Mouse (Mus musculus): ENCODE data around the gene Vmn2r106. TPM values are rescaled to one million over a fixed set of nuclear protein-coding genes. Genes with fewer than 3 reads are reported as not detected.

Vmn2r106 gene
- not detected for total RNA-seq (2021)
- long read RNA-seq, experiment 1: 0 reads
- long read RNA-seq, experiment 2: 0 reads

DNA sequence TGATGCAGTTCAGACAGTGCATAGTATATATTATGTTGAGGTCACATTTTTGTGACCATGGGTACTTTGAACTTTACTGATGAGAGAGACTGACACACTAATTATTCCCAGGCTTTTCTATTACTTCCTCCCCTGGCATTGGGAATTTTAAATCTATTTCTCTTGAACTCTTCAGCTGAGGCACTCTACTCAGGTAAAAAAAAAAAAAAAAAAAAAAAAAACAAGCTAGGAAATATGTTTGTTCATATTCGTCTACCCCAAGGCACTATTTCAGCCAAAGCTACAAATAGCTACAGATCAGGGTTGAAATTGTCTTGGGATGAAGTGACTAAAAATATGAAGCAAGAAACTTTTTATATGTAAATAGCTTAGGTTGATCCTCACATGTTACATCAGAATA is at the start of gene Vmn2r106:
TSS of gene Vmn2r106 (minus strand) at position 101 of the 400 bp plus-strand sequence.
- intact Hi-C loops (cut with DNase I): no loop called here
- no peak for DNase-seq

DNA sequence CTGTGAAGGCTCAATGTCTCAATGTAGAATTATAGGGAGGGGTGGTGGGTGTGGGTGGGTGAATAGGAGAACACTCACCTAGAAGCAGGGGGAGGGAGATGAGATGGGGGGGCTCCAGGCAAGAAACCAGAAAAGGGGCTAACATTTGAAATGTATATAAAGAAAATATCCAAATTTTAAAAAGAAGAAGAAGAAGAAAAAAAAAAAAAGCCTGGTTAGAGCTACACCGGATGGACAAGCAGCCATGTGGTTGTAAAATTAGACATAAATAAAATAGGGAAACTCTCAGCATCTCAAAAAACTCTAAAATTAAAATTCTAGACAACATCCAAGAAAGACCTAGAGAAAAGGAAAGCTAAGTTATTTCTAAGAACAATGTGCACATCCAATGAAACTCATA is 20.4 kb upstream of the Vmn2r106 start:
- no peak for DNase-seq
- intact Hi-C loops (cut with DNase I): no loop called here

DNA sequence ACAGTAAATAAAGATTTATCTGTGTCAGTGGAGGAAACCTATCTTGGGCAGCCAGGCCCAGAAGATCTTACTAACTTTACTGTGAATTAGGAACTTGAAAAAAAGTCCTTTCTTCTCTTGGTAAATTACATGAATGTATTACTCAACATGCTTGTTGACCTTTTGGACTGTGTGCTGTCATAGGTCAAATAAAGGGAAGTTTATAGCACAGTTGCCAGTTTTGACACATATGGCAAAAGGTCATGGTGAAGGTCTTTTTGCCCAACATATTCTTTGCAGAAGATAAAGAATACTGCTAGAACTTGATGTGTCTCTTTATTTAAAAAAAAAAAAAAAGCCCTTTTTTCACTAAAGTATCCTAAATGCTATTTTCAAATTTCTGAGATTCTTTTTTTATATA is 1.6 kb upstream of the Vmn2r106 start:
- no peak for DNase-seq
- intact Hi-C loops (cut with DNase I): no loop called here

DNA sequence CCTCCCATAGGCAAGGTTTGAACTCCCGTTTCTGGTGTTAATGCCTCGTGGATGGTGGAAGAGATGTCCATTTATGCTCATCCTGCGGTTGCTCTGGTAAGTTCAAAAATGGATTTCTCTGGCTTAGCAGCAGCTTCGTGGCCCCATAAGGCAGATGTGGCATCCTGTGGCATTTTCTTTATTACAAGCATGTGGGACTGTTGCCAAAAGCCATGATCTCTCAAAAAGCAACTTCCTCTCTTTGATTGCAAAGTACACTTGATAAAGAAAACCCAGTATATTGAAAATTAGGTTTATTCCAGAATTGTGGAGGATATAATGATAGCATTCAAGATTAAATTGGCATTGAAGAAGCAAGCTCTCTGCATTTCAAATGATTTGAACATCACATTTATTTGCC is 29.8 kb downstream of the Vmn2r106 start:
- no peak for DNase-seq
- intact Hi-C loops (cut with DNase I): no loop called here

DNA sequence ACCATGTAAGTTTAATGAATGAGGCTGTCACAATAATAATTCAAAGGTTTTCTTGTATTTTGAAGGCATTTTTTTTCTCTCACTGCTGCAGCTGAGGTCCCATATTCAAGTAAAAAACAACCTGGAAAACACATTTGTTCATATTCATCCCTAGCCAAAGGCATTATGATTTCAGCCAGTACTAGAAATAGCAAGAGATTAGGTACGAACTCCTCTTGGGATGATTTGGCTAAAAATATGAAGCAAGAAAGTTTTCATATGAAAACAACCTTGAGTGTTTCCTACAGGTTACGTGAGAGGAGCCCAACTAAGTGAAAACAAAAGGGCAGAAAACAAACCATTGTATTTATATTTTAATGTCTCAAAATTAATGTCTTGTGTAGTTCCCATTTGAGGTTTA is 50.4 kb downstream of the Vmn2r106 start, which contains the start of gene Vmn2r105:
TSS of gene Vmn2r105 (minus strand) at position 101 of the 400 bp plus-strand sequence.
- no peak for DNase-seq
- intact Hi-C loops (cut with DNase I): no loop called here

Other genes starting within 250 kb of the Vmn2r106 start
- not detected for gene Vmn2r104, start 237.2 kb downstream of the Vmn2r106 start, total RNA-seq (2021)
- gene Fpr-rs7, start 171.3 kb downstream of the Vmn2r106 start, total RNA-seq (2021): not detected
- gene Fpr-rs6, start 102.5 kb downstream of the Vmn2r106 start, total RNA-seq (2021): not detected
- gene Vmn2r105, start 50.5 kb downstream of the Vmn2r106 start, total RNA-seq (2021): not detected
- not detected for gene Vmn2r107, start 59.7 kb upstream of the Vmn2r106 start, total RNA-seq (2021)
- gene Vmn1r224, start 128.6 kb upstream of the Vmn2r106 start, total RNA-seq (2021): not detected
- not detected for gene Vmn2r108, start 195.8 kb upstream of the Vmn2r106 start, total RNA-seq (2021)
- not detected for gene Vmn1r225, start 212.6 kb upstream of the Vmn2r106 start, total RNA-seq (2021)